Mouse (Mus musculus) myocyte (in vitro differentiated cells): ENCODE data around the gene Smg6. TPM values are rescaled to one million over a fixed set of nuclear protein-coding genes. Genes with fewer than 3 reads are reported as not detected.

Experiments used
- H3K27me3 ChIP-seq: one replicate; pipeline ENCODE4 v1.6.1; 2011; ENCODE audit not compliant: control insufficient read depth, insufficient read depth, insufficient read length
- H3K36me3 ChIP-seq: one replicate; pipeline ENCODE4 v1.6.1; 2011; ENCODE audit not compliant: control insufficient read depth, insufficient read depth
- H3K4me2 ChIP-seq: one replicate; pipeline ENCODE4 v1.6.1; 2011; ENCODE audit warnings: low read depth, control low read depth
- H3K4me3 ChIP-seq: one replicate; pipeline ENCODE4 v1.5.1; 2011; ENCODE audit warnings: mild to moderate bottlenecking, control low read depth, moderate library complexity
- H3K79me2 ChIP-seq: one replicate; pipeline ENCODE4 v1.6.1; 2011; ENCODE audit not compliant: control insufficient read depth, insufficient read depth
- H3ac ChIP-seq: one replicate; pipeline ENCODE4 v1.6.1; 2011; ENCODE audit not compliant: control insufficient read depth, insufficient read length
- CEBPB ChIP-seq: IDR thresholded peaks from 2 replicates; pipeline ENCODE4 v1.6.1; 2011; ENCODE audit warnings: mild to moderate bottlenecking, moderate library complexity; ENCODE audit not compliant: poor library complexity, insufficient read depth, severe bottlenecking
- E2F4 ChIP-seq: IDR thresholded peaks from one replicate; pipeline ENCODE4 v1.6.1; 2011; ENCODE audit warnings: mild to moderate bottlenecking, control low read depth, moderate library complexity; ENCODE audit not compliant: insufficient read depth
- MAX ChIP-seq: IDR thresholded peaks from one replicate; pipeline ENCODE4 v1.6.1; 2011; ENCODE audit warnings: low read depth, mild to moderate bottlenecking, control low read depth
- MYOD1 ChIP-seq, 3 experiments: IDR thresholded peaks; one replicate each; pipeline ENCODE4 v1.6.1; 2011; ENCODE audit warnings: control low read depth in 2 of 3, low read depth in 2 of 3, mild to moderate bottlenecking in 2 of 3, moderate library complexity in 1 of 3; ENCODE audit not compliant: insufficient read length in 2 of 3, control insufficient read depth in 1 of 3
- MYOG ChIP-seq, 3 experiments: IDR thresholded peaks; one replicate each; pipeline ENCODE4 v1.6.1; 2011; ENCODE audit warnings: control low read depth in 2 of 3, low read depth in 2 of 3, mild to moderate bottlenecking in 2 of 3; ENCODE audit not compliant: insufficient read length in 2 of 3, control insufficient read depth in 1 of 3, insufficient read depth in 1 of 3
- POLR2A ChIP-seq: IDR thresholded peaks from one replicate; pipeline ENCODE4 v1.6.1; 2011; ENCODE audit warnings: low read depth, mild to moderate bottlenecking, control low read depth, moderate library complexity; ENCODE audit not compliant: insufficient read length
- POLR2AphosphoS2 ChIP-seq: IDR thresholded peaks from one replicate; pipeline ENCODE4 v1.6.1; 2011; ENCODE audit warnings: low read depth, control low read depth; ENCODE audit not compliant: insufficient read length
- REST ChIP-seq: IDR thresholded peaks from one replicate; pipeline ENCODE4 v1.6.1; 2011; ENCODE audit warnings: mild to moderate bottlenecking, control low read depth, moderate library complexity; ENCODE audit not compliant: insufficient read depth, insufficient read length
- SRF ChIP-seq: IDR thresholded peaks from one replicate; pipeline ENCODE4 v1.6.1; 2011; ENCODE audit warnings: low read depth; ENCODE audit not compliant: control insufficient read depth, insufficient read length
- TCF12 ChIP-seq: IDR thresholded peaks from one replicate; pipeline ENCODE4 v1.6.1; 2011; ENCODE audit warnings: mild to moderate bottlenecking, control low read depth; ENCODE audit not compliant: poor library complexity, insufficient read depth, severe bottlenecking
- TCF3 ChIP-seq: IDR thresholded peaks from one replicate; pipeline ENCODE4 v1.6.1; 2011; ENCODE audit warnings: low read depth, control low read depth; ENCODE audit not compliant: insufficient read length
- USF1 ChIP-seq: IDR thresholded peaks from one replicate; pipeline ENCODE4 v1.6.1; 2011; ENCODE audit warnings: low read depth, mild to moderate bottlenecking, control low read depth, moderate library complexity
- polyA plus RNA-seq: library from polyadenylated mRNA; unstranded; fragments of >200 nt; fragmentation: generic; extraction: Trizol; gene quantifications from one replicate; pipeline ENCODE4 v1.2.1, GENCODE M21; 2012; ENCODE audit warnings: missing spikeins

Gene Smg6
- polyA plus RNA-seq, 1 experiment = 14.7 TPM

- TF ChIP-seq POLR2A (no peak), CEBPB (no peak)
- H3K36me3 ChIP-seq = peaks cover 12% of the 10 kb centered on the region
- H3K4me2 ChIP-seq = no peak overlapping the region
- H3K79me2 ChIP-seq = no peaks in the 10 kb centered on the region
- H3K27me3 ChIP-seq = no peaks in the 10 kb centered on the region
- H3ac ChIP-seq = no peak overlapping the region
- H3K4me3 ChIP-seq = no peak overlapping the region
These were observed 128.7 kb downstream of the Smg6 start for GRCm38 (mm10) chr11:75054184-75054877.

- Histone ChIP-seq H3ac (no peak overlapping the region), H3K27me3 (no peaks in the 10 kb centered on the region), H3K36me3 (peaks cover 12% of the 10 kb centered on the region), H3K4me3 (no peak overlapping the region), H3K4me2 (no peak overlapping the region), H3K79me2 (no peaks in the 10 kb centered on the region)
- no peak for TF ChIP-seq MYOD1 (IDR thresholded peaks at IDR 0.05; ENCODE audit: control insufficient read depth in 1 of 3, insufficient read length in 2 of 3, low read depth in 2 of 3)
- TF ChIP-seq USF1 = no peak
- TF ChIP-seq MYOG (IDR thresholded peaks at IDR 0.05; ENCODE audit: control insufficient read depth in 1 of 3, insufficient read depth in 1 of 3, insufficient read length in 2 of 3, low read depth in 2 of 3) = no peak
- TF ChIP-seq POLR2AphosphoS2 = no peak
- TF ChIP-seq CEBPB = no peak
- no peak for TF ChIP-seq TCF3
- no peak for TF ChIP-seq REST
- TF ChIP-seq MAX = no peak
- no peak for TF ChIP-seq E2F4
- no peak for TF ChIP-seq POLR2A
- TF ChIP-seq TCF12 = no peak
- TF ChIP-seq SRF = no peak
These were observed 129.2 kb downstream of the Smg6 start for GRCm38 (mm10) chr11:75054878-75055214.

- Histone ChIP-seq H3K79me2 (no peaks in the 10 kb centered on the region), H3K4me3 (no peak overlapping the region), H3K4me2 (no peak overlapping the region), H3K36me3 (peaks cover 12% of the 10 kb centered on the region), H3K27me3 (no peaks in the 10 kb centered on the region), H3ac (no peak overlapping the region)
- TF ChIP-seq POLR2A (no peak), TCF12 (no peak), MYOG (IDR thresholded peaks at IDR 0.05; ENCODE audit: control insufficient read depth in 1 of 3, insufficient read depth in 1 of 3, insufficient read length in 2 of 3, low read depth in 2 of 3) (no peak), USF1 (no peak), TCF3 (no peak), POLR2AphosphoS2 (no peak), SRF (no peak), E2F4 (no peak), MYOD1 (IDR thresholded peaks at IDR 0.05; ENCODE audit: control insufficient read depth in 1 of 3, insufficient read length in 2 of 3, low read depth in 2 of 3) (no peak), MAX (no peak), CEBPB (no peak)
These were observed 137.0 kb downstream of the Smg6 start for GRCm38 (mm10) chr11:75062650-75063049.

GRCm38 (mm10) chr11:75064266-75064665, 138.6 kb downstream of the Smg6 start:
- H3ac ChIP-seq = no peak overlapping the region
- peaks cover 5% of the 10 kb centered on the region for H3K36me3 ChIP-seq
- H3K4me2 ChIP-seq = no peak overlapping the region
- H3K4me3 ChIP-seq = no peak overlapping the region
- no peaks in the 10 kb centered on the region for H3K27me3 ChIP-seq
- TF ChIP-seq MYOD1 (IDR thresholded peaks at IDR 0.05; ENCODE audit: control insufficient read depth in 1 of 3, insufficient read length in 2 of 3, low read depth in 2 of 3) (no peak), USF1 (no peak), POLR2AphosphoS2 (no peak), E2F4 (no peak), POLR2A (no peak), MYOG (IDR thresholded peaks at IDR 0.05; ENCODE audit: control insufficient read depth in 1 of 3, insufficient read depth in 1 of 3, insufficient read length in 2 of 3, low read depth in 2 of 3) (no peak), CEBPB (no peak), TCF12 (no peak), REST (no peak), TCF3 (no peak), MAX (no peak), SRF (no peak)
- no peaks in the 10 kb centered on the region for H3K79me2 ChIP-seq

GRCm38 (mm10) chr11:75071352-75071751, 145.7 kb downstream of the Smg6 start:
- Histone ChIP-seq H3K4me2 (no peak overlapping the region), H3ac (no peak overlapping the region), H3K27me3 (no peaks in the 10 kb centered on the region), H3K79me2 (no peaks in the 10 kb centered on the region), H3K4me3 (no peak overlapping the region), H3K36me3 (peaks cover 4% of the 10 kb centered on the region)
- TF ChIP-seq USF1 = no peak
- TF ChIP-seq POLR2AphosphoS2 = no peak
- TF ChIP-seq SRF = no peak
- no peak for TF ChIP-seq TCF12
- TF ChIP-seq REST = no peak
- no peak for TF ChIP-seq POLR2A
